Mouse (Mus musculus) ES-E14 (cell line): ENCODE results near the gene Tmem209.

Experiments
- CHD2 ChIP-seq: IDR thresholded peaks from 2 replicates; pipeline ENCODE4 v1.6.1; 2014; ENCODE audit warnings: mild to moderate bottlenecking, low read depth, low read length, inconsistent platforms
- HCFC1 ChIP-seq: IDR thresholded peaks from 2 replicates; pipeline ENCODE4 v1.6.1; 2012; ENCODE audit warnings: low read length, inconsistent platforms, borderline replicate concordance; ENCODE audit not compliant: insufficient read depth
- MAFK ChIP-seq: IDR thresholded peaks from 2 replicates; pipeline ENCODE4 v1.6.1; 2014; ENCODE audit warnings: mild to moderate bottlenecking, low read depth, low read length, inconsistent platforms; ENCODE audit not compliant: insufficient read depth
- ZC3H11A ChIP-seq: IDR thresholded peaks from 2 replicates; pipeline ENCODE4 v1.6.1; 2012; ENCODE audit warnings: low read depth, mild to moderate bottlenecking, inconsistent platforms, low read length, borderline replicate concordance
- ZNF384 ChIP-seq: IDR thresholded peaks from 2 replicates; pipeline ENCODE4 v1.6.1; 2012; ENCODE audit warnings: low read depth, low read length, inconsistent platforms

- no peak for TF ChIP-seq ZNF384
- TF ChIP-seq CHD2, result no peak
- no peak for TF ChIP-seq HCFC1
- TF ChIP-seq MAFK, result no peak
- no peak for TF ChIP-seq ZC3H11A
Observed at GRCm38 (mm10) chr6:30545689-30546088, 36.1 kb upstream of the Tmem209 start.
